ENCODE assay signal across 13 mouse cellular contexts in the genomic region with DNA sequence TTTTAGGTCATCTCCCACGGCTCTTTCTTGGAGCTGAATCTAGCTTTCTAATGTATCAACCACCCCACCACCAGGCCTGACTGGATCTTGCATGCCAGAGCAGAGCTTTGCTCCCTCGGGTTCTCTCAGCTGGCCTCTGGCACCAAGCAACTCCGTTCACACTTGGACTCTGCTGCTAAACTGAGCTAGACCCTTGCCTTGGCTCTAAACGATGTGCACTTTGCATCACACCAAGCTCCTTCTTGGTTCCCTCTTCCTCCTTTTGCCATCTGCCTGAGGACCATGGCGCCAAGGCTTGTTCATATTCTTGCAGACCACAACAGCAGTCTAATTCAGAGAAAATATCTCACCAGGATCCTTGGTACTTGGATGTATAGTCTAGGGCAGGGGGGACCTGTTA. TPM values are rescaled to one million over a fixed set of nuclear protein-coding genes. Genes with fewer than 3 reads are reported as not detected.
DNase-seq lines count a peak whose midpoint lies in the region; ATAC-seq and TF ChIP-seq lines count a peak whose summit lies in the region.
"Had no signal": no experiment of that assay in that cellular context is flagged by ENCODE, and none has a peak within 500 bp of the region (broad histone marks: within the 10 kb centered on the region; RNA-seq: fewer than 3 reads in every experiment).

No protein-coding gene starts in this region.

- no peaks in the 10 kb centered on the region for H3K9me3 ChIP-seq in heart, postnatal 0 days (replicated peaks; ENCODE audit: control insufficient read depth, low read length)
- H3K9me3 ChIP-seq in lung, embryonic 16.5 days (ENCODE audit: control insufficient read depth, low read length), result no peaks in the 10 kb centered on the region
- H3K9me3 ChIP-seq in lung, postnatal 0 days (ENCODE audit: low read length), result no peaks in the 10 kb centered on the region
- no peaks in the 10 kb centered on the region for H3K9me3 ChIP-seq in CH12.LX (replicated peaks; ENCODE audit: low read length)
- H3K9me3 ChIP-seq in forebrain, embryonic 15.5 days, result no peaks in the 10 kb centered on the region
- H3K9me3 ChIP-seq: heart, embryonic 12.5 days; limb, embryonic 13.5 days had no signal

- TF ChIP-seq POLR2A in CH12.LX (IDR thresholded peaks at IDR 0.05; ENCODE audit: low read depth, low read length), result no peak

- no peaks in the 10 kb centered on the region for H3K79me2 ChIP-seq in CH12.LX (replicated peaks; ENCODE audit: control insufficient read depth, extremely low read depth, insufficient read depth, poor library complexity, severe bottlenecking)

- peak; percentile 25 for TF ChIP-seq RAD21 in CH12.LX (IDR thresholded peaks at IDR 0.05; ENCODE audit: low read depth, low read length)

- ATAC-seq in heart, postnatal 0 days (ENCODE audit: insufficient read depth, low read depth), result no peak
- ATAC-seq in lung, embryonic 16.5 days (ENCODE audit: low read depth), result no peak
- ATAC-seq in lung, postnatal 0 days, result no peak
- ATAC-seq in forebrain, embryonic 15.5 days (replicated peaks), result no peak
- ATAC-seq: forebrain, embryonic 14.5 days had no signal

- H3K27ac ChIP-seq in heart, postnatal 0 days (ENCODE audit: low read depth), result peak overlapping the region; percentile 59; the same call in 1 of the 2 replicates
- peak overlapping the region; percentile 14 for H3K27ac ChIP-seq in lung, embryonic 16.5 days (ENCODE audit: low read length)
- no peak overlapping the region for H3K27ac ChIP-seq in lung, postnatal 0 days (ENCODE audit: low read length)
- peak overlapping the region; percentile 67 for H3K27ac ChIP-seq in CH12.LX (ENCODE audit: insufficient read depth, low read depth)
- no peak overlapping the region for H3K27ac ChIP-seq in forebrain, embryonic 15.5 days (replicated peaks)
- H3K27ac ChIP-seq: limb, embryonic 13.5 days had no signal

- no peak overlapping the region for H3K4me2 ChIP-seq in heart, postnatal 0 days (ENCODE audit: low read depth, low read length)
- no peak overlapping the region for H3K4me2 ChIP-seq in lung, embryonic 16.5 days (ENCODE audit: low read depth, low read length)
- H3K4me2 ChIP-seq in lung, postnatal 0 days (replicated peaks; ENCODE audit: low read depth, low read length), result no peak overlapping the region
- H3K4me2 ChIP-seq in CH12.LX (ENCODE audit: insufficient read depth, low read depth, poor library complexity, severe bottlenecking), result peak overlapping the region; percentile 94
- H3K4me2 ChIP-seq in forebrain, embryonic 15.5 days (replicated peaks), result no peak overlapping the region
- H3K4me2 ChIP-seq: heart, embryonic 12.5 days; limb, embryonic 13.5 days had no signal

- intact Hi-C loops in heart, postnatal 25 days (cut with DNase I), result no loop called here

- 77% methylated on average over 5 of the region's 5 CpGs for WGBS in heart, postnatal 0 days
- 76% methylated on average over 5 of the region's 5 CpGs for WGBS in lung, embryonic 16.5 days
- 79% methylated on average over 5 of the region's 5 CpGs for WGBS in lung, postnatal 0 days
- 89% methylated on average over 5 of the region's 5 CpGs for WGBS in forebrain, embryonic 15.5 days

- dilution Hi-C loops in CH12.LX (cut with MboI; ENCODE audit: extremely low pct_ligation_motif_present, extremely low pct_unique_long_range_greater_than_20kb, low sequenced_read_pairs), result no loop called here

- in situ Hi-C loops in CH12.LX (cut with MboI; ENCODE audit: low pct_ligation_motif_present, low pct_unique_long_range_greater_than_20kb, low sequenced_read_pairs), result loop anchor here (10.0 kb wide), 1 partner anchor 82 kb away; no protein-coding TSS in a partner anchor

- no peak for DNase-seq in heart, postnatal 0 days (ENCODE audit: low spot score)
- no peak for DNase-seq in heart, postnatal 25 days (ENCODE audit: low spot score)
- DNase-seq in lung, postnatal 0 days (ENCODE audit: low spot score), result no peak
- peak; percentile 58 for DNase-seq in CH12.LX (ENCODE audit: extremely low read depth)
- DNase-seq in induced T-regulatory cell, adult 2 months (ENCODE audit: low read depth), result peak; percentile 57
- DNase-seq: cerebellum, adult 11 months; kidney, postnatal 36 days; lung, postnatal 10 days had no signal

- H3K27me3 ChIP-seq in heart, postnatal 0 days (ENCODE audit: control insufficient read depth, insufficient read depth, low read length), result no peaks in the 10 kb centered on the region
- no peaks in the 10 kb centered on the region for H3K27me3 ChIP-seq in lung, embryonic 16.5 days (ENCODE audit: control insufficient read depth, insufficient read depth, low read depth, low read length)
- no peaks in the 10 kb centered on the region for H3K27me3 ChIP-seq in lung, postnatal 0 days (replicated peaks; ENCODE audit: insufficient read depth, low read length)
- no peaks in the 10 kb centered on the region for H3K27me3 ChIP-seq in CH12.LX (replicated peaks)
- 0 out of 2 replicates have a peak, but pooled peaks cover 3% of the 10 kb centered on the region for H3K27me3 ChIP-seq in forebrain, embryonic 15.5 days
- H3K27me3 ChIP-seq: heart, embryonic 12.5 days; limb, embryonic 13.5 days had no signal

- no peak overlapping the region for H3K4me3 ChIP-seq in heart, postnatal 0 days (ENCODE audit: low read depth, low read length)
- H3K4me3 ChIP-seq in lung, embryonic 16.5 days (ENCODE audit: low read length), result no peak overlapping the region
- H3K4me3 ChIP-seq in lung, postnatal 0 days (ENCODE audit: low read depth, low read length), result no peak overlapping the region
- no peak overlapping the region for H3K4me3 ChIP-seq in CH12.LX (replicated peaks in 1 of 3; ENCODE audit: low read depth in 2 of 3, low read length in 2 of 3, poor library complexity in 1 of 3)
- H3K4me3 ChIP-seq in forebrain, embryonic 15.5 days, result no peak overlapping the region
- H3K4me3 ChIP-seq: heart, embryonic 12.5 days; limb, embryonic 13.5 days had no signal

- no peaks in the 10 kb centered on the region for H3K36me3 ChIP-seq in heart, postnatal 0 days (replicated peaks; ENCODE audit: control insufficient read depth, insufficient read depth, low read length)
- no peaks in the 10 kb centered on the region for H3K36me3 ChIP-seq in lung, embryonic 16.5 days (ENCODE audit: control insufficient read depth, insufficient read depth, low read length)
- H3K36me3 ChIP-seq in lung, postnatal 0 days (ENCODE audit: insufficient read depth, low read length), result no peaks in the 10 kb centered on the region
- H3K36me3 ChIP-seq in CH12.LX (replicated peaks in 1 of 2; ENCODE audit: control insufficient read depth in 1 of 2, insufficient read depth in 1 of 2, low read length in 1 of 2), result no peaks in the 10 kb centered on the region
- no peaks in the 10 kb centered on the region for H3K36me3 ChIP-seq in forebrain, embryonic 15.5 days
- H3K36me3 ChIP-seq: heart, embryonic 12.5 days; limb, embryonic 13.5 days had no signal

- peaks cover 2% of the 10 kb centered on the region; the same call in 1 of the 2 replicates for H3K4me1 ChIP-seq in heart, postnatal 0 days (ENCODE audit: control insufficient read depth, insufficient read depth)
- H3K4me1 ChIP-seq in lung, embryonic 16.5 days (replicated peaks; ENCODE audit: control insufficient read depth, insufficient read depth, low read length), result peaks cover 8% of the 10 kb centered on the region; the same call in 1 of the 2 replicates
- H3K4me1 ChIP-seq in lung, postnatal 0 days (ENCODE audit: insufficient read depth, low read depth, low read length), result peaks cover 3% of the 10 kb centered on the region; the same call in 1 of the 2 replicates
- peaks cover 42 to 91% of the 10 kb centered on the region in 2 experiments for H3K4me1 ChIP-seq in CH12.LX (ENCODE audit: control insufficient read depth in 1 of 2, insufficient read depth in 2 of 2)
- H3K4me1 ChIP-seq in forebrain, embryonic 15.5 days, result no peaks in the 10 kb centered on the region

- TF ChIP-seq CTCF in heart, postnatal 0 days (IDR thresholded peaks at IDR 0.05; ENCODE audit: low read depth), result no peak
- TF ChIP-seq CTCF in lung, postnatal 0 days (IDR thresholded peaks at IDR 0.05), result no peak
- no peak for TF ChIP-seq CTCF in CH12.LX (conservative IDR thresholded peaks at IDR 0.05 in 1 of 2, IDR thresholded peaks at IDR 0.05 in 1 of 2; ENCODE audit: low read depth in 2 of 2, low read length in 2 of 2)

- no peak for TF ChIP-seq EP300 in heart, postnatal 0 days (IDR thresholded peaks at IDR 0.05; ENCODE audit: low read depth)
- TF ChIP-seq EP300 in lung, postnatal 0 days (IDR thresholded peaks at IDR 0.05), result no peak
- no peak for TF ChIP-seq EP300 in CH12.LX (IDR thresholded peaks at IDR 0.05; ENCODE audit: low read length)

- no peak overlapping the region for H3K9ac ChIP-seq in heart, postnatal 0 days (replicated peaks; ENCODE audit: low read depth, low read length)
- H3K9ac ChIP-seq in lung, embryonic 16.5 days (ENCODE audit: low read length), result no peak overlapping the region
- no peak overlapping the region for H3K9ac ChIP-seq in lung, postnatal 0 days (replicated peaks; ENCODE audit: low read depth)
- peak overlapping the region; percentile 10; the same call in 1 of the 2 replicates for H3K9ac ChIP-seq in CH12.LX (ENCODE audit: insufficient read depth, low read depth)
- no peak overlapping the region for H3K9ac ChIP-seq in forebrain, embryonic 15.5 days (replicated peaks)
- H3K9ac ChIP-seq: heart, embryonic 12.5 days; limb, embryonic 13.5 days had no signal

TF ChIP-seq in CH12.LX, 34 proteins besides CTCF, POLR2A, EP300 and RAD21 (continues in another document):
- TF ChIP-seq TCF12 (IDR thresholded peaks at IDR 0.05; ENCODE audit: low read depth, low read length) (no peak), TBP (conservative IDR thresholded peaks at IDR 0.05; ENCODE audit: low read depth, low read length) (no peak), ZKSCAN1 (IDR thresholded peaks at IDR 0.05; ENCODE audit: borderline replicate concordance, low read depth, low read length) (no peak), E2F4 (IDR thresholded peaks at IDR 0.05; ENCODE audit: insufficient replicate concordance, low read depth, low read length) (no peak), NRF1 (IDR thresholded peaks at IDR 0.05; ENCODE audit: low read depth, low read length) (no peak), ZNF384 (IDR thresholded peaks at IDR 0.05; ENCODE audit: low read depth, low read length) (no peak), SMC3 (IDR thresholded peaks at IDR 0.05; ENCODE audit: low read depth, low read length) (no peak), MAZ (IDR thresholded peaks at IDR 0.05; ENCODE audit: low read depth, low read length) (no peak), ZMIZ1 (IDR thresholded peaks at IDR 0.05; ENCODE audit: low read depth, low read length) (no peak)

RNA-seq across cellular contexts. Expression of a gene that starts 23.6 kb away (rescaled TPM):
- total RNA-seq in heart, postnatal 0 days (2014; rRNA removed; ENCODE audit: low replicate concordance), result 55.8 and 72.7 TPM in 2 replicates
- polyA plus RNA-seq in heart, postnatal 0 days (2015; fragmentation: Nextera tagmentation; extraction: Ambion mirVana), result 31.6 and 34.3 TPM in 2 replicates
- 10 to 100 TPM; 64.3 to 67.1 TPM for total RNA-seq in heart, postnatal 25 days (2021)
- polyA plus RNA-seq in lung, embryonic 16.5 days (2015; fragmentation: Nextera tagmentation; extraction: Ambion mirVana), result 108 and 115 TPM in 2 replicates
- 78.2 and 113 TPM in 2 replicates for polyA plus RNA-seq in lung, postnatal 0 days (2015; fragmentation: Nextera tagmentation; extraction: Ambion mirVana)
- total RNA-seq in CH12.LX (2012; rRNA removed), result 9.5 and 10.0 TPM in 2 replicates
- total RNA-seq in CH12.LX (2014; rRNA removed), result 23.5 and 23.7 TPM in 2 replicates
- polyA plus RNA-seq in CH12.LX (2012; ENCODE audit: insufficient read length, low read depth), result 17.8 and 19.8 TPM in 2 replicates
- 18.9 and 20.3 TPM in 2 replicates for polyA plus RNA-seq in forebrain, embryonic 15.5 days (2015; fragmentation: Nextera tagmentation; extraction: Ambion mirVana)

Comparison
In these comparisons a context has a peak if more than half of its experiments do, and no peak if none do; other contexts are left out.
1. H3K27ac ChIP-seq: peak in heart, postnatal 0 days (single experiment), lung, embryonic 16.5 days (single experiment) and CH12.LX (single experiment); none in lung, postnatal 0 days (single experiment) and forebrain, embryonic 15.5 days (single experiment).
2. DNase-seq: peak in CH12.LX (single experiment) and induced T-regulatory cell, adult 2 months (single experiment); none in heart, postnatal 0 days (single experiment), heart, postnatal 25 days (single experiment) and lung, postnatal 0 days (single experiment).